Mouse (Mus musculus): ENCODE data around the gene Fkbp5. TPM values are rescaled to one million over a fixed set of nuclear protein-coding genes. Genes with fewer than 3 reads are reported as not detected.

The Fkbp5 gene
- total and polyA plus RNA-seq, 3 experiments = 14.4 to 31.4 (median 22.6) TPM

- Histone ChIP-seq H3K27ac (ENCODE audit: insufficient read depth, low read depth) (no peak overlapping the region), H3K9ac (ENCODE audit: insufficient read depth, low read depth) (no peak overlapping the region; the same call in 1 of the 2 replicates), H3K4me3 (replicated peaks in 1 of 3; ENCODE audit: low read depth in 2 of 3, low read length in 2 of 3, poor library complexity in 1 of 3) (peak overlapping the region in 2 of 3 experiments; percentile 53 to 70), H3K4me2 (ENCODE audit: insufficient read depth, low read depth, poor library complexity, severe bottlenecking) (peak overlapping the region; percentile 53; the same call in 1 of the 2 replicates), H3K9me3 (replicated peaks; ENCODE audit: low read length) (no peaks in the 10 kb centered on the region), H3K36me3 (replicated peaks in 1 of 2; ENCODE audit: control insufficient read depth in 1 of 2, insufficient read depth in 1 of 2, low read length in 1 of 2) (peaks cover 0 to 2% of the 10 kb centered on the region in 2 experiments), H3K27me3 (replicated peaks) (peaks cover 13% of the 10 kb centered on the region), H3K79me2 (replicated peaks; ENCODE audit: control insufficient read depth, extremely low read depth, insufficient read depth, poor library complexity, severe bottlenecking) (no peaks in the 10 kb centered on the region), H3K4me1 (ENCODE audit: control insufficient read depth in 1 of 2, insufficient read depth in 2 of 2) (peaks cover 16 to 52% of the 10 kb centered on the region in 2 experiments)
- DNase-seq (ENCODE audit: extremely low read depth) = no peak
- TF ChIP-seq POLR2A (IDR thresholded peaks at IDR 0.05; ENCODE audit: low read depth, low read length) = no peak
- TF ChIP-seq JUN (IDR thresholded peaks at IDR 0.05; ENCODE audit: insufficient read depth, low read depth, low read length) = no peak
- TF ChIP-seq ETS1 (conservative IDR thresholded peaks at IDR 0.05; ENCODE audit: low read depth, low read length) = no peak
- TF ChIP-seq MAFK (IDR thresholded peaks at IDR 0.05; ENCODE audit: insufficient replicate concordance, low read length) = no peak
- TF ChIP-seq BHLHE40 (IDR thresholded peaks at IDR 0.05; ENCODE audit: low read depth, low read length) = no peak
- TF ChIP-seq TBP (conservative IDR thresholded peaks at IDR 0.05; ENCODE audit: low read depth, low read length) = no peak
- TF ChIP-seq PAX5 (IDR thresholded peaks at IDR 0.05; ENCODE audit: low read length) = no peak
- dilution Hi-C loops (cut with MboI; ENCODE audit: extremely low pct_ligation_motif_present, extremely low pct_unique_long_range_greater_than_20kb, low sequenced_read_pairs) (no loop called here), in situ Hi-C loops (cut with MboI; ENCODE audit: low pct_ligation_motif_present, low pct_unique_long_range_greater_than_20kb, low sequenced_read_pairs) (loop anchor here (5.0 to 25.0 kb wide), 3 partner anchors 47 to 312 kb away; partner anchors contain the start of gene Def6)
Observed at GRCm38 (mm10) chr17:28524009-28524695, 6.8 kb upstream of the Fkbp5 start.

GRCm38 (mm10) chr17:28523355-28524008 is 6.2 kb upstream of the Fkbp5 start:
- DNase-seq (ENCODE audit: extremely low read depth) = peak; percentile 48
- in situ Hi-C loops (cut with MboI; ENCODE audit: low pct_ligation_motif_present, low pct_unique_long_range_greater_than_20kb, low sequenced_read_pairs) (loop anchor here (5.0 to 25.0 kb wide), 3 partner anchors 46 to 311 kb away; partner anchors contain the start of gene Def6), dilution Hi-C loops (cut with MboI; ENCODE audit: extremely low pct_ligation_motif_present, extremely low pct_unique_long_range_greater_than_20kb, low sequenced_read_pairs) (no loop called here)
- Histone ChIP-seq H3K36me3 (replicated peaks in 1 of 2; ENCODE audit: control insufficient read depth in 1 of 2, insufficient read depth in 1 of 2, low read length in 1 of 2) (peaks cover 0 to 2% of the 10 kb centered on the region in 2 experiments), H3K4me3 (replicated peaks in 1 of 3; ENCODE audit: low read depth in 2 of 3, low read length in 2 of 3, poor library complexity in 1 of 3) (peak overlapping the region; percentile 53 to 70 (median 70)), H3K4me2 (ENCODE audit: insufficient read depth, low read depth, poor library complexity, severe bottlenecking) (peak overlapping the region; percentile 53), H3K9me3 (replicated peaks; ENCODE audit: low read length) (no peaks in the 10 kb centered on the region), H3K4me1 (ENCODE audit: control insufficient read depth in 1 of 2, insufficient read depth in 2 of 2) (peaks cover 21 to 58% of the 10 kb centered on the region in 2 experiments), H3K9ac (ENCODE audit: insufficient read depth, low read depth) (peak overlapping the region; percentile 65), H3K27ac (ENCODE audit: insufficient read depth, low read depth) (no peak overlapping the region; the same call in 1 of the 2 replicates), H3K27me3 (replicated peaks) (peaks cover 13% of the 10 kb centered on the region), H3K79me2 (replicated peaks; ENCODE audit: control insufficient read depth, extremely low read depth, insufficient read depth, poor library complexity, severe bottlenecking) (no peaks in the 10 kb centered on the region)
- peak; percentile 5 for TF ChIP-seq IRF4 (IDR thresholded peaks at IDR 0.05; ENCODE audit: low read depth, low read length)
- no peak for TF ChIP-seq ZMIZ1 (IDR thresholded peaks at IDR 0.05; ENCODE audit: low read depth, low read length)
- TF ChIP-seq SIN3A (IDR thresholded peaks at IDR 0.05; ENCODE audit: low read length) = peak; percentile 36; the same call in 1 of the 2 replicates
- TF ChIP-seq MAFK (IDR thresholded peaks at IDR 0.05; ENCODE audit: insufficient replicate concordance, low read length) = no peak
- peak; percentile 68 for TF ChIP-seq ZNF384 (IDR thresholded peaks at IDR 0.05; ENCODE audit: low read depth, low read length)
- TF ChIP-seq MEF2A (IDR thresholded peaks at IDR 0.05; ENCODE audit: borderline replicate concordance, low read depth, low read length) = no peak
- TF ChIP-seq ELF1 (IDR thresholded peaks at IDR 0.05; ENCODE audit: low read depth, low read length) = 0 out of 2 replicates have a peak, but pooled peaks have one; percentile 0
